Mouse (Mus musculus) testis, postnatal 10 days (tissue): ENCODE data around the gene Timeless.
"Not testable (repeated sequence)": the region's sequence is repeated elsewhere in the genome, so short reads cannot be mapped to it uniquely, and the experiment has no call there.

ENCODE experiments used
- DNase-seq: peaks from one replicate; pipeline ENCODE4 v3.0.0; 2021; ENCODE audit warnings: low spot score

The Timeless gene

DNA sequence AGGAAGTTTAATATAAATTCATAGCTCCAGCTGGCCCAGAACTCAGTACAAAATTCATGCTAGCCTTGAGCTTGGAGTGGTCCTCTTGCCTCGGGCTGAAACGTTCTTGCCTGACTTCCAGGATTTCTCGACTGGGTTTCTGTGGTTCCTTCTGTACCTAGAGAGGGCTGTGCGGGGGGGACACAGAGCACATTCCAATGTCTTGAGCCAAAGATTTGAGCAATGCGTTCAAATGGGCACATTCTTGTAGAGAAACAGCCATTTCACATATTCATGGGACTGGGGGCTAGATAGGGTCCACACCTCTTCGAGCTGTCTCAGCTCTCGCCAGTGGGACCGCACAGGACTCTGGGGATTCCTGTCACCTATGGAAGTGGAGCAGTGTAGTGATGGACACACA, 24.1 kb downstream of the Timeless start:
- no peak for DNase-seq

DNA sequence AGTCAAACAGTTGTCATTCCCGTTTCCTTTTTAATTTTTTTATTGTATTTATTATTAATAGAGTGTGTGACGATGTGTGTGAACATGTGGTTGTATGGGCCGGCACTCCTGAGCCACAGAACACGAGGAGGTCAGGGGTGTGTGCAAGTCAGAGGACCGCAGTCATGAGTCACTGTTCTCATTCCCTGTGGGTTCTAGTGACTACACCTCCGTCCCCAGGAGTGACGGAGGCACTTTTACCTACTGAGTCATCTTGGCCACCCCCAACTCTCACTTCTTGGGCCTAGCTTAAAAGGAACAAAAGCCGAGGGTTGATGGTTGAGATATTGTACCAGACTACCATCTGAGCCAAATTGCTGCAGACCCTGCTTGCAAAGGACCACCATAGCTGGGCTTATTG, 24.5 kb downstream of the Timeless start:
- DNase-seq = no peak

DNA sequence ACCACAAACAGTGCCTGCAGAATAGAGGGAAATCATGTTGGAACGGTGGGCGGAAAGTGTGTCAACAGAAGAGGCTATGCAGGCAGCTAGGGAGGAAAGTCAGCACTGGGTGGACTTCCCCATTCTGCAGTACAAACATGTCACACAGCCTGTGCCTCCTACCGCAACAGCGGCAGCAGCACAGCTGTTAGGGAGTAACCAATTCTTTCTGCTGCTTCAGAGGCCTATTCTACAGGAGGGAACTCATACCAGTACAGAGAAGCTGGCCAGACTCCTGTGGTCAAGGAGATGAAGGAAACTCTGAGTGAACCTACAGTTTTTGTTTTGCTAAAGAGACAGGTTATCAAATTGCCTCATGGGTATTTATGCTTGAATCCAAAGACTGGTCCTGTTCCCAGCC, 27.1 kb downstream of the Timeless start:
- no peak for DNase-seq

DNA sequence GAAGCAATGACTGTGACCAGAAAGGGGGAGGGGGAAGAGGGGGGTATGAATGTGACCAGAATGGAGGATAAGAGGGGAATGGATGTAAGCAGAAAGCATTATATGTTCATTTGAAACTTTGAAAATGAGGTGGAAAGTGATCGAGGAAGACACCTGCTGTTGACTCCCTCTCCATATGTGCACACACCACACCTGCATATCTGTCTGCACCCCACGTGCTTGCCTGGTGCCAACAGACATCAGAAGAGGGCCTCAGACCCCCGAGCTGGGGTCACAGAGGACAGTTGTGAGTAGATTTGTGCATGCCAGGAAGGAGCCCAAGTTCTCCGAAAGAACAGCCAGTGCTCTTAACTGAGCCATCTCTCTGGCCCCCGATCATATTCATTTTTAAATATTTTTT, 28.1 kb downstream of the Timeless start:
- no peak for DNase-seq

DNA sequence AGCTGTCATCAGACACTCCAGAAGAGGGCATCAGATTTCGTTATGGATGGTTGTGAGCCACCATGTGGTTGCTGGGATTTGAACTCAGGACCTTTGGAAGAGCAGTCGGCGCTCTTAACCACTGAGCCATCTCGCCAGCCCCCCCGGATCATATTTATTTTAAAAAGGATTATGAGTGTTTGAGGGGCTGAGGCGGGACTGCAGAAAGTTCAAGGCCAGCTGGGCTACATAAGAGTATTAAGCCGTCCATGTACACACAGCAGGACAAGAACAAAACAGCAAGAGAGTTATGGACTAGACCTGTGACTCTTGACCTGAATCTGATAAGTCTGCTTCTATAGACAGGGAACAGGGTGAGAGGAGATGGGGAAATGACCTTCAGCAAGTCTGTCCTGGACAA, 28.5 kb downstream of the Timeless start:
- not testable (repeated sequence) for DNase-seq

DNA sequence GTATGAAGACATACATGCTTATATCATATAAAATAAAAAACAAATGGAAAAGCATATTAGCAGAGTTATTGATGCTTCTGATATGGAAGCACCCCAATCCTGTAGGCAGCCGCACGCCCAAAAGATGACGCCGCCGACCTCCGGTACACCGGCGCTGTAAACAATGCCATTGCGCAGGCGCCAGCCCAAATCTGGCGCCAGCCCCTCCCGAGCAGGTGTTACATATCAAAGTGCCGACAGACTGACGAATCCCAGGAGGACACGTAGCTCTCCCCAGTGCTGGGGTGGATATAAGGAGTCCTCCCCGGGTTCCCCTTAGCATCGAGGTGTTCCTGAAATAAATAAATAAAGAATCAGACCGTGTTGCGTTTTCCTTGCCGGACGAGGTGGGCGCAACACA, 30.4 kb downstream of the Timeless start:
- DNase-seq = no peak

DNA sequence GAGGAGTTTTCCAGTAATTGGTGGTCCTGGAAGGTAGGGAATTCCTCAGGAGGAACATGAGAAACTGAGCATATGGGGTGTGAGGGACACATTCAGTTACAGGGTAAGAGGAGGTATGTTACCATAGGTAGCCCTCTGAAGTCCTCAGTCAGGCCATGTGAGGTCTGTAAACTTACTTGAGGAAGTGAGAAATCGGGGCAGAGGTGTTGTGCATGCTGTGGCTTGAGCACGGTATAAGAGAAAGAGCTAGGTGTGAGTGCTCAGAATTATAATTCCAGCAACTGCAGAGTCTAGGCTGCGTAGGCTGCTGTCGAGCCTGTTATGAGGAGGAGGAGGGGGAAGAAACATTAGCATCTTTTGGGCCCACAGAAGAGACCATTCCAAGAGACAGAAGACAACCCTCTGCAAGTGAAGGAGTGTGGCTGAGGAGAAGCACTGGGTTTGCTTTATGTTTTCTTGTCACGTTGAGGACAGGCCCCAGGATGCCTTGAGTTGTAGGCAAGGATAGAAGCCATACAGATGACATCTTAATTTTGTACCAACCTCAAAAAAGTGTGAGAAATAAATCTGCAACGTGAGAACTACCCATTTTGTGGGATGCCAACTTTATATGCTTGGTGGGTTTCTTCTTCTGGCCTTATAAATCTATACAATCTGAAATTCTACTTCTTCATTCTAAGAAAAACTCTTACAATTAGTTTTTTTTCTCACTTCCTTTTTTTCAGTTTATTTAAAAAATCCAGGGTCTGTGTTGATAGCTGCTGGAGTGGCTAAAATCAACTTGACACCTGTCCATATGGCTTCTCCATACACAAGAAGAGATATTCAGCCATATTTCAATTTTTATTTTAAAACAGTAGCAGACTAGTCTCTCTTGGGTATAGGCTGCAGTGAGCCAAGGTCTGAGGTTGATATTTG, 31.8 kb downstream of the Timeless start:
- no peak for DNase-seq

DNA sequence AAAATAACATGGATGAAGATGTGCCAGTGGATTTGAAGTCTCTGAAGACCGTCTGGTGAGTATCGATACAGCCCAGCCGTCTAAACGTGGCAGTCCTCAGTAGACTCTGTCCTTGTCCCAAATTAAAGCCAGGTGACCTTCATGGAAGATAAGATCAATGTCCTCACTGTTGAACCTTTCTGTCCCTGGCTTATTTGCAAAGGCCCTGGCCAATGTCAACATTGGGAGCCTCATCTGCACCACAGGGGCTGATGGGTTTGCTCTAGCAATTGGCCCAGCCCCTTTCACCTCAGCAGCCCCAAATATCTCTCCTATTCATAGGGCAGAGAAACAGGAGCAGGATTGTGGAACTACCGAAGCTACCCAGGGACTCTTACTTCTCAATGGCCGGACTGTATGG, 36.5 kb downstream of the Timeless start, which contains the start of gene Apof:
Gene Apof (plus strand): TSS at position 301 of the 400 bp plus-strand sequence.
- no peak for DNase-seq

DNA sequence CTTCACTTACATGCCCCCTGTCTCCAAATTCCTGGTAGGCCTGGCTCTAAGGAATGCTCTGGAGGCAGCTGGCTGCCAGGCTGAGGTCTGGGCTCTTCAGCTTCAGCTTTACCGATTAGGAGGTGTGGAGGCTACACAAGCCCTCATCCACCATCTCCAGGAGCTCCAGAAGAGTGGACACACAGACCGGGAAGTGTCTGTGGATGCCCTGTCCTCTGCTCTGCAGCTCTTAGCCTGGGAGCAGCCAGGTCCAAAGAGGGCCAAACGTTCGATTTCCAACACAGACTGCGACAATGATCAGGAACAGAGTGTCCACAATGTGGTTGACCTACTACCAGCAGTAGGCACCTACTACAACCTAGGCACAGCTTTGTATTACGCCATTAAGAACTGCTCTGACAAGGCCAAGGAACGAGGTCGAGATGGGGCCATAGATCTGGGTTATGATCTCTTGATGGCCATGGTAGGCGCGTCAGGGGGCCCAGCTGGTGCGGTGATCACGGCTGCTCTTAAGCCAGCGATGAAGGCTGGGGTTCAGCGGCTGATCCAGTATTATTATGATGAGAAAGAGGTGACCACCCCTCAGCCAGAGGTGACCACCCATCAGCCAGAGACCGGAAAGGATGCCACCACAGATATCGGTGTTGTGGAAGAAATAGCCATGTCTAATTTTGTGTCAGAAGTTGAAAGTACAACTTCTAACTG, 37.5 kb downstream of the Timeless start:
- DNase-seq = no peak

DNA sequence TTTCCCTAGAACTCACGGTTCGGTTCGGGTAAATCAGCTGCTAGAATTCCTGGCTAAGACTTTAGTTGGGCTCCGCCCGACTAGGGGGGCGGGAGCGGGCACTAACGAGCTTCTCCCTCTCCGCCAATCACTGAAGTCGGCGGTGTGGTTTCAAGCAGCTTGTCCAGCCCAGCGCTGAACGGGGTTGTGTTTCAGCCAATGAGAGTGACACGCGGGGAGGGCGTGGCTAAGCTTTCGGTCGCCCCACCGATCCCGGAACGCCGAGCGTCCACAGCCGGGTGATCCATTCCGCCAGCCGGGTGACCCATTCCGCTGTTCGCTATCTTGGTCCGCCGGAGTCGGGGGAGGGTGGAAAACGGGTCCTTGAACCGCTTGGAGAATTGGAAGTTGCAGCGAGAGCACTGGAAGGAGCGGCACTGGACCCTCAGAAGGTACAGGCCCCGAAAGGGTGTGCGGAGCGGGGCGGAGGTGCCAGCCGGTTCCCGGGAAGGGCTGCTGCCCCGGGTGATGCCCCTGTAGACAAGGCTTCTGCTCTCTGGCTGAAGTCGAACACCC, 38.5 kb downstream of the Timeless start, which contains the start of gene Stat2:
Gene Stat2 (plus strand): TSS at position 273 of the 555 bp plus-strand sequence.
- DNase-seq = peak; percentile 96

DNA sequence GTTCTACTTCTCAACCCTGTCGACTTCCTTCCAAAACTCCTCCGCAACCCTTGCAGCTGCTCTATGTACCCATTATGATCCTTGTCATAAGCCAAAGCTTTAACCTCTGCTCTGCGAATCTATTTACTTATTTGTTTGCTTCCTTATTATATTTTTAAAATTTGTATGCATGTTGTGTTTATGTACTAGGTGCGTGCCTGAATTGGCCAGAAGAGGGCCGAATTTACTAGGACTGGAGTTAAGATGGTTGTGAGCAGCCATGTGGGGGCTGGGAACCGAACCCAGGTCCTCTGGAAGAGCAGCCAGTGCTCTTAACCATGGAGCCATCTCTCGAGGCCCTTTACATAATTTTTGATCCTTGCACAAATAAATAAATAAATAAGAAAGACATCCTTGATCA, 39.0 kb downstream of the Timeless start:
- no peak for DNase-seq

DNA sequence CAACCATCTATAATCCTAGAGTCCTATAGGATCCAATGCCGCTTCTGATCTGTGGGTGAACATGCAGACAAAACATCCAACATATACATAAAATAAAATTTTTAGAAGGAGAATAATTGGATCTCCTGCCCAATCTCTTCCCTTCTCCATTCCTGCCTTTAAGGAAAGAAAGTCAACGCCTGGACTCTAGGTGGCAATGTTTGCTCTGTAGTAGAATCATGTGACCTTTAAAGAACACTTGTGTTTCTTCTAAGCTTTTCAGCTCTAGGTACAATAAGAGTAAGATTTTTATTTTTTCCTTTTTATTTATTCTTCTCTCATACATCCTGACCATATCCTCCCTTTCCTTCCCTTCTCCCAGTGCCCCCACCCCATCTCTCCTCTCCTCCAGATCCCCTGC, 40.0 kb downstream of the Timeless start:
- DNase-seq = no peak

DNA sequence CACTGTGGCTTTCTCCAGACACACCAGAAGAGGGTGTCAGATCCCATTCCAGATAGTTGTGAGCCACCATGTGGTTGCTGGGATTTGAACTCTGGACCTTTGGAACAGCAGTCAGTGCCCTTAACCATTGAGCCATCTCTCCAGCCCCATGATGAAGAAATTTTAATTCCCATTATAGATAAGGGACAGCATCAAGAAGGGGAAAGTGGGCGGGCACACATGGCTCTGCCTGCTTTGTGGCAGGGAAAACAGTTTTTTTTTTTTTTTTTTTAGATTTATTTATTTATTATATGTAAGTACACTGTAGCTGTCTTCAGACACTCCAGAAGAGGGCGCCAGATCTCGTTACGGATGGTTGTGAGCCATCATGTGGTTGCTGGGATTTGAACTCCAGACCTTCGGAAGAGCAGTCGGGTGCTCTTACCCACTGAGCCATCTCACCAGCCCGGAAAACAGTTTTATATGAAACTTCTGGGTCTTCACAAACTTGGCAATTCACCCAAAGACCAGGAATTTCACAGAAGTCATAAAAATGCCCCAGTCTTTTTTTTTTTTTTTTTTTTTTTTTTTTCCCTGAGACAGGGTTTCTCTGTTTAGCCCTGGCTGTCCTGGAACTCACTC, 41.1 kb downstream of the Timeless start:
- not testable (repeated sequence) for DNase-seq

DNA sequence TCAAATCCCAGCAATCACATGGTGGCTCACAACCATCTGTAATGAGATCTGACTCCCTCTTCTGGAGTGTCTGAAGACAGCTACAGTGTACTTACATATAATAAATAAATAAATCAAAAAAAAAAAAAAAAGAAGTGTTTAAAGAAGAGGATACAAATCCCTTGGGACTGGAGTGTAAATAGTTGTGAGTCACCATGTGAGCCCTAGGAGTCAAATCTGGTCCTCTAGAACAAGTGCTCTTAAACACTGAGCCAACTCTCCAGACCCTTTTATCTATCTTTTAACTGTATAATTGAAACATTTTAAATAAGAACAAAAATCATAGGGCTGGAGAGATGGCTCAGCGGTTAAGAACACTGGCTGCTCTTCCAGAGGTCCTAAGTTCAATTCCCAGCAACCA, 43.5 kb downstream of the Timeless start:
- DNase-seq = not testable (repeated sequence)

DNA sequence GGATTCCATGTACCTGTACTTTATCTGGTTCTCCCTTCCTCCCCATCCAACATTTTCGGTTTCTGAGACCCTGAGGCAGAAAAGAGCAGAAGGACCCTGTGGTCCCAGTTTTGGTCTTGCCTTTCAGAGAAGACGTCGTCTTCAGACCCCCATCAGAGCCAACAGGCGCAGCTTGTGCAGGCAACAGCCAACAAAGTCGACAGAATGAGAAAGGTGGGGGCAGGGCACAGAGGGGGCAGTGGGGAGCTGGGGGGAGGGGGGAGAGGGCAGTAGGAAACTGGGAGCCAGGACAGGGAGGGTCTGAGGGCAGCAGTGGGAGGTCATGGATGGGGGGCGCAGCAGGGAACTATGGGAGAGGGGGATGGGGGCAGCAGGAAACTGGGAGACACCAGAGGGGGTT, 46.3 kb downstream of the Timeless start:
- DNase-seq = no peak

DNA sequence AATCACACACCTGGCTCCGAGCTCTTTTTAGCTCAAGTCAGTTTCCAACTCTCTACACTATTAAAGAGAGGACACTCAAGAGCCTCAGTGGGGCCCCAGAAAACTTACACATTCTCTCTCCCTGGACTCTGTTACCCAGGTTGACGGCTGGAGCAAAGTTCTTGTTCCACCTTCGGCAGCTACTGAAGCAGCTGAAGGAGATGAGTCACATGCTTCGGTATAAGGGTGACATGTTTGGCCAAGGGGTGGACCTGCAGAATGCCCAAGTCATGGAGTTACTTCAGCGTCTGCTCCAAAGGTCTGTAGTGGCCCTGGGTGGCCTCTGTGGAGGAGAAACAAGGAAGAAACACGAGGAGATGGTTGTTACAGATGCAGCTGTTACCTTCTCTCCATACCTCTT, 49.1 kb downstream of the Timeless start:
- no peak for DNase-seq

DNA sequence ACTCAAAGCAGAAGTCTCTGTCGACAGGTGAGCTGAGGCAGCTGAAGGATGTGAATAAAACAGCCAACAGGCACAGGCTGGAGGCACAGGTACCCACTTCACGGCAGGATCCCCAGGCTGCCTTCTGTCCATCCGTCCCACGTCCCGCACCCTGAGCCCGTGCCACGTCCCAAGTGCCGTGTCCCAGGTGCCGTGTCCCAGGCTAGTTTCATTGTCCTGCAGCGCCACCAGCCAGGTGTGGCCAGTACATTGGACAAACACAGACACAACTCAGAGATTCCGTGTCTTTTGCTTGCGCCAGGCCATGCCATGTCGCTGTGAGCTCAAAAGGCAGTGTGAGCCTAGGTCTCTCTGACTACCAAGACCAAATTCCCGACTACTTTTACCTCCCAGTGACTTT, 49.8 kb downstream of the Timeless start:
- DNase-seq = no peak

DNA sequence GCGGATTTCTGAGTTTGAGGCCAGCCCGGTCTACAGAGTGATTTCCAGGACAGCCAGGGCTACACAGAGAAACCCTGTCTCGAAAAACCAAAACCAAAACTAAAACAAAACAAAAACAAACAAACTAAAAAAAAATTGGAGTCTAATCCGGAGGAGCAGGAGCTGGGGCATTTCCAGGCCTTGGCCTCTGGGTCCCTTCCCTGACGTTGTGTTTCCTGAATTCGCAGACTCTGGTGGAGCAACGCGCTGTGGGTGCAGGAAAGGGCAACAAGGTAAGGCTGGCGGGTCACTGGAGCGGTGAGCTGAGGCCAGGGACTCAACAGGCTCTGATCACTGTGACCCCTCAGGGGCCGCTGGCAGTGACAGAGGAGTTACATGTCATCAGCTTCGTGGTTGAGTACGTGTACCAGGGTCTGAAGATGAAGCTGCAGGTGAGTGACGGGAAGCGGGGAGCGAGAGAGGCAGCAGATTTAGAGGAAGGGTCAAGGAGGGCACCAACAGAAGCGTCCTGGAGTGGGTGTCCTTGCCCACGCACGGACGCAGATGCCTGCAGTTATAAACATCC, 51.1 kb downstream of the Timeless start:
- DNase-seq = no peak

DNA sequence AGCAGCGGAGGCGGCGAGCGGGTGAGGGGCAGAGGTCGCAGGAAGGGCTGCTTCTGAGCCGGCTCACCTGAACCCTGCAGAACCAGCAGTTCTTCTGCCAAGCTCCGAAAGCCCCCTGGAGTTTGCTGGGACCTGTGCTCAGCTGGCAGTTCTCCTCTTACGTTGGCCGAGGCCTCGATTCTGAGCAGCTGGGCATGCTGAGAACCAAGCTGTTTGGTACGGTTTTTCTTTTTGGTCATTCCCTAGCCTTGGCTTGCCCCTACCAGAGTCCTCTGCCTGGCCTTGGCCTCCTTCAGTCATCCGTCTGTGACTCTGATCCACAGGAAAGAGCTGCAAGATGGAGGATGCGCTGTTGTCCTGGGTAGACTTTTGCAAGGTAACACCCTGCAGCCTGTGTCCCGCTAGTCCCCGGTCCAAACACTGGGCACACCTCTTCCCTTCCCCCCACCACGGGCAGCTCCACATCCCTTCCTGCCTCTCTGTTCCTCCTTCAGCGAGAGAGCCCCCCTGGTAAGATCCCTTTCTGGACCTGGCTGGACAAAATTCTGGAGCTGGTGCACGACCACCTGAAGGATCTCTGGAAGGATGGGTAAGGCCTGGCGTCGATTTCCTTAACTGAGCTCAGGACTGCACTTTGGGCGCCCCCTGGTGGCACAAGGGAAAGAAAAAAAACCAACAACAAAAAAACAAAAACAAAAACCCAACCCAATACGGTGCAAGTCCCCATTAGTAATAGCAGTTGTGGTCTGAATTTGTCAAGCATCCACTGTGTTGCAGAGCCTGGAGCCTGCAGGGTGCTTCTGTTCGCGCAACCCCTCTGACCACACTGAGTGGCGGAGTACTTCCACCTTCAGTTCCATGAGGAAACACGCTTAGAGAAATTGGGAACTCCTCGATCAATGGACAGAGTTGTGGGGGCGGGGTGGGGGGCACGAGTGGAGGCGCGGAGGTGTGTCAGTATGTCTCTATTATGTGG, 52.0 kb downstream of the Timeless start:
- DNase-seq = peak; percentile 86

DNA sequence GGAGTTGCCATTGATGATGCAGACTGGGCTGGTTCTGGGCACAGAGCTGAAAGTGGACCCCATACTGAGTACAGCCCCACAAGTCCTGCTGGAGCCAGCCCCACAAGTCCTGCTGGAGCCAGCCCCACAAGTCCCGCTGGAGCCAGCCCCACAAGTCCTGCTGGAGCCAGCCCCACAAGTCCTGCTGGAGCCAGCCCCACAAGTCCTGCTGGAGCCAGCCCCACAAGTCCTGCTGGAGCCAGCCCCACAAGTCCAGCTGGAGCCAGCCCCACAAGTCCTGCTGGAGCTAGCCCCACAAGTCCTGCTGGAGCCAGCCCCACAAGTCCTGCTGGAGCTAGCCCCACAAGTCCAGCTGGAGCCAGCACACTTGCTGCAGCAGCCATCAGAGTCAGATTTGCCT, 58.7 kb downstream of the Timeless start:
- not testable (repeated sequence) for DNase-seq
